Mouse (Mus musculus) limb, embryonic 10.5 days (tissue): ENCODE data around the gene Stum. TPM values are rescaled to one million over a fixed set of nuclear protein-coding genes. Genes with fewer than 3 reads are reported as not detected.
"Not testable (repeated sequence)": the region's sequence is repeated elsewhere in the genome, so short reads cannot be mapped to it uniquely, and the experiment has no call there.

Experiments used
- DNase-seq: peaks from one replicate; pipeline ENCODE4 v3.0.0-alpha.2; 2017; ENCODE audit warnings: low spot score
- H3K27ac ChIP-seq: fragments of 300-500 bp; sonication (generic); 2 replicates; pipeline ENCODE4 v1.5.1; 2016; ENCODE audit warnings: mild to moderate bottlenecking
- H3K27me3 ChIP-seq: fragments of 300-500 bp; sonication (generic); 2 replicates; pipeline ENCODE4 v1.6.1; 2016; ENCODE audit warnings: low read depth, mild to moderate bottlenecking; ENCODE audit not compliant: poor library complexity, severe bottlenecking
- H3K36me3 ChIP-seq: fragments of 300-500 bp; sonication (generic); 2 replicates; pipeline ENCODE4 v1.6.1; 2016; ENCODE audit warnings: mild to moderate bottlenecking, moderate library complexity
- H3K4me1 ChIP-seq: fragments of 300-500 bp; sonication (generic); 2 replicates; pipeline ENCODE4 v1.6.1; 2016
- H3K4me3 ChIP-seq: fragments of 300-500 bp; sonication (generic); 2 replicates; pipeline ENCODE4 v1.5.1; 2016; ENCODE audit warnings: mild to moderate bottlenecking, moderate library complexity
- H3K9me3 ChIP-seq: fragments of 300-500 bp; sonication (generic); replicated peaks from 2 replicates; pipeline ENCODE4 v1.6.1; 2016; ENCODE audit warnings: mild to moderate bottlenecking
- WGBS: fragments of 180-500 bp; shearing (Covaris S2); methylation state at CpG from one replicate; pipeline ENCODE4 v1.1.7; 2016; 5-methylcytosine and 5-hydroxymethylcytosine counted together
- polyA plus RNA-seq: library from polyadenylated mRNA; unstranded; fragments of >200 nt; fragmentation: Nextera tagmentation; extraction: Ambion mirVana; gene quantifications from 2 replicates; pipeline ENCODE4 v1.2.1, GENCODE M21; 2016

The Stum gene
- polyA plus RNA-seq, 1 experiment from 2014 or later: 0.60 TPM

DNA sequence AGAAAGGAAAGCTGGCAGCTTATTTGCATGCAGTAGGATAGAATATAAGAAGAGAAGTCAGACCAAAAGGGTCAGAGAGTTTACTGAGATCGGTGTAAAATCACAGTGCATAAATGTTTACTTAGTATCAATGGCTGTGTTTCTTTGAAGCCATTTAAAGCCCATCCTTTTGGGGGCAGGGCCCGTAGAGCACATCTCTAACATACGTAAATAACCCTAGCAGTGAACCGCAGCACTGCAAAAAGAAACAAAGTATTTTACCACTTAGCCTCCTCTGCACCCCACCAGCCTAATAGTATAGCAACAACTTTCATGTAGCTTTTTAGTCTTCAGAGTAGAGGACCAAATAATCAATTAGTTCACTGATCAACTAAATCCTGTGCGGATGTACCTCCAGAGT lies 85.6 kb downstream of the Stum start:
- Histone ChIP-seq H3K36me3 (no peaks in the 10 kb centered on the region), H3K4me1 (peaks cover 10% of the 10 kb centered on the region), H3K27ac (no peak overlapping the region), H3K4me3 (no peak overlapping the region), H3K9me3 (no peaks in the 10 kb centered on the region), H3K27me3 (no peaks in the 10 kb centered on the region)
- WGBS: 76% methylated on average over 5 of the region's 5 CpGs
- DNase-seq: no peak

GRCm38 (mm10) chr1:180393873-180394272 lies 89.4 kb downstream of the Stum start:
- Histone ChIP-seq H3K4me3 (no peak overlapping the region), H3K9me3 (no peaks in the 10 kb centered on the region), H3K27me3 (no peaks in the 10 kb centered on the region), H3K36me3 (no peaks in the 10 kb centered on the region), H3K27ac (no peak overlapping the region), H3K4me1 (0 out of 2 replicates have a peak, but pooled peaks cover 3% of the 10 kb centered on the region)
- no peak for DNase-seq
- WGBS: 94% methylated on average over 12 of the region's 12 CpGs

- Histone ChIP-seq H3K4me1 (peaks cover 7% of the 10 kb centered on the region), H3K9me3 (no peaks in the 10 kb centered on the region), H3K27ac (no peak overlapping the region), H3K4me3 (no peak overlapping the region), H3K36me3 (no peaks in the 10 kb centered on the region), H3K27me3 (no peaks in the 10 kb centered on the region)
- WGBS: 93% methylated on average over 9 of the region's 9 CpGs
- DNase-seq: no peak
These were observed 90.1 kb downstream of the Stum start for GRCm38 (mm10) chr1:180393017-180393797.

DNA sequence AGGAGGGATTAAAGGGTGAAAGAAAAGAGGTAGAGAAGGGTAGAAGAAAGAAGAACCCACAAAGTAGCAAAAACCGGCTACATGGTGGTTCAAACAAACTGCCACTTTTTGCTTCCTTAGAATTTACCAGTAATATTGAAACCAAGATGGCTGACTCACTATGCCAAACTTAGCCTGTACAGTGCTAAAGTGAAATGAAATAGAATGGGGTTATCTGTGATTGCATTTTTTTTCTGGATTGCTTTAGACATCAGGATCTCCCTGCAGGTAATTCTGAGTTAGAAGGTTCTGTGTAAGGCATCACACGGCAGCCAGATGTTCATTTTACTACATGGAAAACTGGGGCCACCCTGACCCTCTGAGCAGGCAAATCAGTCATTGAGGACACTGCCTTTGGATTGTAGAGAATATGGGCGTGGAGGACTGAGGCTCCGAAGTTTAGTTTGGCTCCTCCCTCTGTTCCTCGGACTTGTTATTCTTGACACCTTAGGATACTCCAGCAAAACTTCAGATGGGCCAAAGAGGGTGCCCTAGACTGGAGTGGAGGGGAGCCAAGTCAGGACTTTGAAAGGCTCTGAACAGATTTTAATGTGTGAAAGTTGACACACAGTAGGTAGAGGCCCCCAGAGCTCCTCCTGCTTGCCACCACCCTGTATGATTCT lies 91.0 kb downstream of the Stum start:
- WGBS: 69% methylated on average over 5 of the region's 5 CpGs
- DNase-seq: no peak
- no peaks in the 10 kb centered on the region for H3K36me3 ChIP-seq
- H3K9me3 ChIP-seq: no peaks in the 10 kb centered on the region
- H3K4me1 ChIP-seq: peaks cover 16% of the 10 kb centered on the region
- no peak overlapping the region for H3K27ac ChIP-seq
- H3K27me3 ChIP-seq: no peaks in the 10 kb centered on the region
- H3K4me3 ChIP-seq: no peak overlapping the region

- Histone ChIP-seq H3K27me3 (no peaks in the 10 kb centered on the region), H3K4me3 (no peak overlapping the region), H3K27ac (no peak overlapping the region), H3K36me3 (no peaks in the 10 kb centered on the region), H3K4me1 (peaks cover 23% of the 10 kb centered on the region), H3K9me3 (no peaks in the 10 kb centered on the region)
- no peak for DNase-seq
- 91% methylated on average over 4 of the region's 4 CpGs for whole genome bisulfite sequencing
These were observed 91.7 kb downstream of the Stum start for GRCm38 (mm10) chr1:180391575-180391945.

- no peak for DNase-seq
- Histone ChIP-seq H3K36me3 (no peaks in the 10 kb centered on the region), H3K9me3 (no peaks in the 10 kb centered on the region), H3K27me3 (no peaks in the 10 kb centered on the region), H3K4me1 (peaks cover 26% of the 10 kb centered on the region), H3K27ac (no peak overlapping the region; the same call in 1 of the 2 replicates), H3K4me3 (no peak overlapping the region)
- WGBS: 81% methylated on average over 10 of the region's 10 CpGs
These were observed 92.3 kb downstream of the Stum start for GRCm38 (mm10) chr1:180390746-180391574.

DNA sequence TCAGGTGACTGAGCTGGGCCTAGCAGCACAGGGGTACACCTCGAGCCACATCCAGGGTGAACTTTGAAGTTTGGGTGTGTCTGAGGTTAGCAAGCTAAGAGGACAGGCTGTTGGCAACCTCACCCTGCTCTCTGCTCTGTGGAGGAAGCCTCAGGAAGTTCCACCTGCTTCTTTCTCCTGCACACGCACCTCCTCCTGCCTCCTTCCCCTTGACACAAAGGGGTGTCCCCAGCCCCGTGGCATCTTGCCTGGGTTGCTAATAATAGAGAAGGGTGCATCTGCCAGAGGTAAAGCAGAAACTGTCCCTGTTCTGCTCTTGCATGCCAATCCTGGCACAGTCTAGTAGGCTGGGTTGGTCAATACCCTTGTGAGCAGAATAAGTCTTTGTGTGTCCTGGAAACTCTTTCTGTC lies 93.0 kb downstream of the Stum start:
- 90% methylated on average over 3 of the region's 3 CpGs for WGBS
- no peak for DNase-seq
- H3K27ac ChIP-seq: no peak overlapping the region; the same call in 1 of the 2 replicates
- H3K9me3 ChIP-seq: no peaks in the 10 kb centered on the region
- H3K4me3 ChIP-seq: no peak overlapping the region
- H3K36me3 ChIP-seq: no peaks in the 10 kb centered on the region
- no peaks in the 10 kb centered on the region for H3K27me3 ChIP-seq
- H3K4me1 ChIP-seq: peaks cover 26% of the 10 kb centered on the region

GRCm38 (mm10) chr1:180389213-180389760 lies 94.0 kb downstream of the Stum start:
- not testable (repeated sequence) for H3K27ac ChIP-seq, H3K9me3 ChIP-seq, H3K4me3 ChIP-seq, H3K27me3 ChIP-seq, DNase-seq, H3K36me3 ChIP-seq
- WGBS: 85% methylated on average over 11 of the region's 11 CpGs
- peaks cover 30% of the 10 kb centered on the region for H3K4me1 ChIP-seq

- no peak for DNase-seq
- no peak overlapping the region for H3K4me3 ChIP-seq
- H3K27ac ChIP-seq: no peak overlapping the region
- no peaks in the 10 kb centered on the region for H3K9me3 ChIP-seq
- H3K36me3 ChIP-seq: peaks cover under 1% of the 10 kb centered on the region; the same call in 1 of the 2 replicates
- 63% methylated on average over 1 of the region's 1 CpGs for WGBS
- H3K27me3 ChIP-seq: no peaks in the 10 kb centered on the region
- H3K4me1 ChIP-seq: peaks cover 31% of the 10 kb centered on the region
These were observed 94.8 kb downstream of the Stum start for GRCm38 (mm10) chr1:180388481-180388880.

- H3K9me3 ChIP-seq: no peaks in the 10 kb centered on the region
- no peaks in the 10 kb centered on the region for H3K27me3 ChIP-seq
- H3K36me3 ChIP-seq: peaks cover 3% of the 10 kb centered on the region; the same call in 1 of the 2 replicates
- peaks cover 31% of the 10 kb centered on the region for H3K4me1 ChIP-seq
- 19% methylated on average over 11 of the region's 11 CpGs for WGBS
- H3K27ac ChIP-seq: peak overlapping the region; percentile 83; the same call in 1 of the 2 replicates
- no peak for DNase-seq
- peak overlapping the region; percentile 50 for H3K4me3 ChIP-seq
These were observed 95.4 kb downstream of the Stum start for GRCm38 (mm10) chr1:180387750-180388480.

GRCm38 (mm10) chr1:180386951-180387749 lies 96.2 kb downstream of the Stum start:
- DNase-seq: peak; percentile 99
- no peaks in the 10 kb centered on the region for H3K9me3 ChIP-seq
- H3K36me3 ChIP-seq: peaks cover 3% of the 10 kb centered on the region; the same call in 1 of the 2 replicates
- H3K27me3 ChIP-seq: no peaks in the 10 kb centered on the region
- H3K4me3 ChIP-seq: peak overlapping the region; percentile 50
- H3K27ac ChIP-seq: peak overlapping the region; percentile 83
- peaks cover 28% of the 10 kb centered on the region for H3K4me1 ChIP-seq
- WGBS: 3% methylated on average over 27 of the region's 27 CpGs
